Mouse (Mus musculus): ENCODE data around the gene Klf11. TPM values are rescaled to one million over a fixed set of nuclear protein-coding genes. Genes with fewer than 3 reads are reported as not detected.
A peak's percentile ranks its signal among the peaks of the same experiment; 100 is the strongest.
"Not testable (repeated sequence)": the region's sequence is repeated elsewhere in the genome, so short reads cannot be mapped to it uniquely, and the experiment has no call there.

Gene Klf11
- total RNA-seq, 2 experiments from 2014 or later = 4.4 to 6.1 TPM

GRCm38 (mm10) chr12:24696500-24697483 lies 45.7 kb downstream of the Klf11 start:
- peak; percentile 81 for DNase-seq
- intact Hi-C loops (cut with DNase I; ENCODE audit: low total_unique reads) = loop anchor here (2.0 kb wide), 2 partner anchors 18 to 92 kb away; no protein-coding TSS in a partner anchor

GRCm38 (mm10) chr12:24697484-24698204 lies 46.6 kb downstream of the Klf11 start:
- no peak for DNase-seq
- intact Hi-C loops (cut with DNase I; ENCODE audit: low total_unique reads) = loop anchor here (2.0 kb wide), 2 partner anchors 19 to 93 kb away; no protein-coding TSS in a partner anchor

DNA sequence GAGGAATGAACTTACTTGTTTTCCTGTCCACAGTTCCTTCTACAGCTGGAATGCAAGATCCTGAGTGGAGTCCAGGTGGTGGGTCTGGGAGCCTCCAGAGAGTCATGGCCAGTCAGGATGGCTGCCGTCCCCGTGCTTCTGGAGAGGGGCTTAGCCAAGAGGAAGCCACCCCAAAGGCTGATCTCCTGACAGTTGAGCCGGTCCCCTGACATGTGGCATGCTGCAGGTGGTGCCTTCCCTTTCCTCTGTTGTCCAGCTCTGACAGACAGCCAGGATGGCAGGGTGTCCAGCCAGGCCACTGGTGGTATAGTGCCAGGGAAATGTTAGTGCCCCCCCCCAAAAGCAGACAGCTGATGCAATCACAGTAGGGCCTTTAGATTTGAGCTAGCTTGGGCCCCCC lies 47.4 kb downstream of the Klf11 start:
- intact Hi-C loops (cut with DNase I; ENCODE audit: low total_unique reads) = no loop called here
- no peak for DNase-seq

GRCm38 (mm10) chr12:24699578-24699977 lies 48.5 kb downstream of the Klf11 start:
- intact Hi-C loops (cut with DNase I; ENCODE audit: low total_unique reads) = no loop called here

DNA sequence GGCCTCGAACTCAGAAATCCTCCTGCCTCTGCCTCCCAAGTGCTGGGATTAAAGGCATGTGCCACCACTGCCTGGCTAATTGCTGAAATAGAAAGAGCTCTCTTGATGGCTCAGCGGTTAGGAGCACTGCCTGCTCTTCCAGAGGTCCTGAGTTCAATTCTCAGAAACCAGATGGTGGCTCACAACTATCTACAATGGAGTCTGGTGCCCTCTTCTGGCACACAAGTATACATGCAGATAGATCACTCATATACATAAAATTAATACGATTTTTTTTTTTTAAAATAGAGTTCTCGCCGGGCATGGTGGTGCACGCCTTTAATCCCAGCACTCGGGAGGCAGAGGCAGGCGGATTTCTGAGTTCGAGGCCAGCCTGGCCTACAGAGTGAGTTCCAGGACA lies 50.5 kb downstream of the Klf11 start:
- DNase-seq; intact Hi-C loops (cut with DNase I; ENCODE audit: low total_unique reads): not testable (repeated sequence)

More at GRCm38 (mm10) chr12:24699578-24699977, 48.5 kb downstream of the Klf11 start:
- no peak for DNase-seq

DNA sequence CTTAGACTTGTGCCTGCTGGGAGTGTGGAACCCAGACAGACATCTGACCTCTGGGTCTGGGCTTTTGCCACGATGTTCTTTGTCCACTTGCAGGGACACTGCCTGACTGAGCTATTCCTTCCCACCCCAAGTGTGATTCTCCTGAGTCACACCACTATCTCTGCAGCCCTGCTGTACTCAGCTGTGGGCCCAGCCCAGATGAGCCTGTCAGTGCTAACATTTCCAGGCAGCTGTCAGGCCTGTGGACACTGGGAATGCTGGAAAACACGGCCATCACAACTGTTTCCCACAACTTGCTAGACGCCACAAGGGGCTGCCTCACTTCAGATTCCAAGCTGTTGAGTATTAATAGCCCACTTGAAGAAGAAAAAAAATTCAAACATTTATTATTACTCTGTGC lies 51.9 kb downstream of the Klf11 start:
- intact Hi-C loops (cut with DNase I; ENCODE audit: low total_unique reads) = no loop called here
- DNase-seq = no peak

GRCm38 (mm10) chr12:24705502-24706263 lies 54.6 kb downstream of the Klf11 start:
- intact Hi-C loops (cut with DNase I; ENCODE audit: low total_unique reads) = no loop called here
- no peak for DNase-seq

DNA sequence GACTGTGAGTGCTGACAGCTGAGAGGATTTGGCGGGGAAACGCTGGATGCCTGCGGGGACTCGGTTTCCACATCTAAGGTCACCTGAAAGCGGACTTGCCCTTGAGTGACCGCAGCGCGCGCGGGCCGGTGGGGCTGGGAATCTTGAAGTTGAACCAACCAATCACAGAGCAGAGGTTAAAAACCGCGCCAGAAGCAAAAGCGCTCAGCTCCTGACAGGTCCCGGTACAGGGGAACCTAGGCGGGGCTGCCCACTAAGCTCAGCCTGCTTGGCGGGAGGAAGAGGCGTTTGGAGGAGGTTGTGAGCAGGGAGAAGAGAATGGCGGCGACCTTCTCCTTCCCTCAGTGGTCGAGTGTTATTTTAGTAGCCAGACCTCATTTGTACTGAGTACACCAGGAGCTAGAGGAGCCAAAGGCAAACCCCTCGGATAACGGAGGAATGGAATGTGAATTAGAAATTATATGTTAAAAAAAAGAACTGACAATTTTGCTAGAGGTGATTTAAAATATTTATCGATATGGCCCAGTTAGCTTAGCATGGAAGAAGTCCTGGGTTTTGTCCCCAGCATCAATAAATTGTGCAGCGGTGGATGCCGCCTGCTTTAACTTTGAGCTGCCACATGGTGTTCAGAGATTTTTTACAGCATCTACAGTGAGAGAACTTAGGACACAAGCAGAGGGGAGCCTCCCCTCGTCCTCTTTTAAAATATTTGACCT lies 55.8 kb downstream of the Klf11 start:
- intact Hi-C loops (cut with DNase I; ENCODE audit: low total_unique reads) = no loop called here

GRCm38 (mm10) chr12:24707480-24707802 lies 56.4 kb downstream of the Klf11 start:
- DNase-seq = no peak
- intact Hi-C loops (cut with DNase I; ENCODE audit: low total_unique reads) = no loop called here

More for the DNA sequence above, 55.8 kb downstream of the Klf11 start:
- peak; percentile 15 for DNase-seq

GRCm38 (mm10) chr12:24707954-24708823 lies 57.1 kb downstream of the Klf11 start, which contains the start of gene Rrm2:
Gene Rrm2 (plus strand): TSS chr12:24708241.
- intact Hi-C loops (cut with DNase I; ENCODE audit: low total_unique reads) = no loop called here
- peak; percentile 95 for DNase-seq

- intact Hi-C loops (cut with DNase I; ENCODE audit: low total_unique reads) = no loop called here
These were observed 57.7 kb downstream of the Klf11 start for GRCm38 (mm10) chr12:24708824-24709218.

DNA sequence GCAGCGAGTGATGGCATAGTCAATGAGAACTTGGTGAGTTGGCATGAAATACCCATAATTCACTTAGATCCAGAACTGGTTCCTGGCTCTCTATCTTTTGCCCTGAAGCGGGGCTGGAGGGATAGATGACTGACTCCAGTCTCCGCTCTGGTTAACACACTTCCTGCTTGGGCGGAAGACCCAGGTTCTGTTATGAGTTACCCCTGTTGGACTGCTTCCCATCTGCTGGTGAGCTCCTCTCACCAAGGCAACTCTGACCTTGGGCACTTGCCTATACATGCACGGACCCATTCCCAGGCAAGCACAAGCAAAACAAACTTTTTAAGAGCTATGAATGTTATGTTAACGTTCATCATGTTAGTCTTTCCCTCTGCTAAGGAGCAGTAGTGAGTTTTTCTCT lies 58.3 kb downstream of the Klf11 start:
- no peak for DNase-seq
- intact Hi-C loops (cut with DNase I; ENCODE audit: low total_unique reads) = no loop called here

More at GRCm38 (mm10) chr12:24708824-24709218, 57.7 kb downstream of the Klf11 start:
- no peak for DNase-seq

GRCm38 (mm10) chr12:24709831-24710508 lies 58.9 kb downstream of the Klf11 start:
- intact Hi-C loops (cut with DNase I; ENCODE audit: low total_unique reads) = loop anchor here (10.0 kb wide), 1 partner anchor 135 kb away; no protein-coding TSS in a partner anchor
- peak; percentile 62 for DNase-seq

DNA sequence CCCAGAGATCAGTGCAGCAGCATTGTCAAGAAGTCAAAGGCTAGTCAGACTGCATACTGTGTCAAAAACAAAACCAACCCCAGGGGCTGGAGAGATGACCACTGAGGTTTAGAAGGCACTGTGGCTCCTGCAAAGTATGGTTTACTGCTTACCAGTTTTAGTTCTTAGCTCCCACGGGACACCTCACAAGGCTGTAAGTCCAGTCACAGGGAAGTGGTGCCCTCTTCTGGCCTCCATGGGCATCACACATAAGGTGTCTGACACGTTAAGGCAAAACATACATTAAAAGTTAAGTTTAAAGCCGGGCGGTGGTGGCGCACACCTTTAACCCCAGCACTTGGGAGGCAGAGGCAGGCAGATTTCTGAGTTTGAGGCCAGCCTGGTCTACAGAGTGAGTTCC lies 59.6 kb downstream of the Klf11 start:
- intact Hi-C loops (cut with DNase I; ENCODE audit: low total_unique reads) = loop anchor here (10.0 kb wide), 1 partner anchor 134 kb away; no protein-coding TSS in a partner anchor
- DNase-seq = no peak
